Mouse (Mus musculus): Measurements from ENCODE around the gene Adssl1.
A peak's percentile ranks its signal among the peaks of the same experiment; 100 is the strongest.

GRCm38 (mm10) chr12:112677943-112678554 lies 58.2 kb downstream of the Adssl1 start:
- TF ChIP-seq CTCF (IDR thresholded peaks at IDR 0.05) (peak; percentile 61), EP300 (IDR thresholded peaks at IDR 0.05) (no peak)
